Mouse (Mus musculus): Measurements from ENCODE around the gene Fam24b. TPM values are rescaled to one million over a fixed set of nuclear protein-coding genes. Genes with fewer than 3 reads are reported as not detected.

Fam24b gene
- total and polyA plus RNA-seq, 3 experiments, result 0.21 TPM; not detected in 2

- no peak overlapping the region for H3K4me2 ChIP-seq (ENCODE audit: insufficient read depth, low read depth, poor library complexity, severe bottlenecking)
- no peak overlapping the region for H3K27ac ChIP-seq (ENCODE audit: insufficient read depth, low read depth)
- no peaks in the 10 kb centered on the region for H3K9me3 ChIP-seq (replicated peaks; ENCODE audit: low read length)
- H3K36me3 ChIP-seq (replicated peaks in 1 of 2; ENCODE audit: control insufficient read depth in 1 of 2, insufficient read depth in 1 of 2, low read length in 1 of 2), result peaks cover 0 to 6% of the 10 kb centered on the region in 2 experiments
- TF ChIP-seq RAD21 (IDR thresholded peaks at IDR 0.05; ENCODE audit: low read depth, low read length) (no peak), RCOR1 (conservative IDR thresholded peaks at IDR 0.05; ENCODE audit: low read depth, low read length) (no peak), ZMIZ1 (IDR thresholded peaks at IDR 0.05; ENCODE audit: low read depth, low read length) (no peak), ZC3H11A (IDR thresholded peaks at IDR 0.05; ENCODE audit: low read depth, low read length) (no peak), CTCF (conservative IDR thresholded peaks at IDR 0.05 in 1 of 2, IDR thresholded peaks at IDR 0.05 in 1 of 2; ENCODE audit: low read depth in 2 of 2, low read length in 2 of 2) (no peak), JUND (conservative IDR thresholded peaks at IDR 0.05; ENCODE audit: low read depth, low read length) (no peak), PAX5 (IDR thresholded peaks at IDR 0.05; ENCODE audit: low read length) (no peak), ZNF384 (IDR thresholded peaks at IDR 0.05; ENCODE audit: low read depth, low read length) (no peak), KAT2A (IDR thresholded peaks at IDR 0.05; ENCODE audit: insufficient replicate concordance, low read length) (no peak), POLR2AphosphoS2 (IDR thresholded peaks at IDR 0.05; ENCODE audit: low read depth, low read length) (no peak), NRF1 (IDR thresholded peaks at IDR 0.05; ENCODE audit: low read depth, low read length) (no peak), BHLHE40 (IDR thresholded peaks at IDR 0.05; ENCODE audit: low read depth, low read length) (no peak), GABPA (IDR thresholded peaks at IDR 0.05; ENCODE audit: insufficient replicate concordance, low read depth, low read length) (no peak)
- H3K79me2 ChIP-seq (replicated peaks; ENCODE audit: control insufficient read depth, extremely low read depth, insufficient read depth, poor library complexity, severe bottlenecking), result peaks cover 10% of the 10 kb centered on the region
- peaks cover 3 to 12% of the 10 kb centered on the region in 2 experiments for H3K4me1 ChIP-seq (ENCODE audit: control insufficient read depth in 1 of 2, insufficient read depth in 2 of 2)
- in situ Hi-C loops (cut with MboI; ENCODE audit: low pct_ligation_motif_present, low pct_unique_long_range_greater_than_20kb, low sequenced_read_pairs), result no loop called here
- no peak overlapping the region for H3K9ac ChIP-seq (ENCODE audit: insufficient read depth, low read depth)
- no peak overlapping the region for H3K4me3 ChIP-seq (replicated peaks in 1 of 3; ENCODE audit: low read depth in 2 of 3, low read length in 2 of 3, poor library complexity in 1 of 3)
- dilution Hi-C loops (cut with MboI; ENCODE audit: extremely low pct_ligation_motif_present, extremely low pct_unique_long_range_greater_than_20kb, low sequenced_read_pairs), result no loop called here
- no peak for DNase-seq (ENCODE audit: extremely low read depth)
- peaks cover 7% of the 10 kb centered on the region for H3K27me3 ChIP-seq (replicated peaks)
These were observed 34.8 kb upstream of the Fam24b start for GRCm38 (mm10) chr7:131364131-131364530.

- peaks cover 3 to 12% of the 10 kb centered on the region in 2 experiments for H3K4me1 ChIP-seq (ENCODE audit: control insufficient read depth in 1 of 2, insufficient read depth in 2 of 2)
- TF ChIP-seq NELFE (IDR thresholded peaks at IDR 0.05; ENCODE audit: low read depth, low read length), result peak; percentile 58
- TF ChIP-seq USF1 (IDR thresholded peaks at IDR 0.05; ENCODE audit: low read depth, low read length), result no peak
- TF ChIP-seq MXI1 (IDR thresholded peaks at IDR 0.05; ENCODE audit: low read depth, low read length), result no peak; the same call in none of the 2 replicates
- peak; percentile 95 for TF ChIP-seq NRF1 (IDR thresholded peaks at IDR 0.05; ENCODE audit: low read depth, low read length)
- TF ChIP-seq CHD2 (IDR thresholded peaks at IDR 0.05; ENCODE audit: low read length), result no peak
- TF ChIP-seq ZKSCAN1 (IDR thresholded peaks at IDR 0.05; ENCODE audit: borderline replicate concordance, low read depth, low read length), result no peak
- TF ChIP-seq HCFC1 (IDR thresholded peaks at IDR 0.05; ENCODE audit: low read depth, low read length), result peak; percentile 88
- no peak for TF ChIP-seq POLR2AphosphoS2 (IDR thresholded peaks at IDR 0.05; ENCODE audit: low read depth, low read length)
- TF ChIP-seq CTCF (conservative IDR thresholded peaks at IDR 0.05 in 1 of 2, IDR thresholded peaks at IDR 0.05 in 1 of 2; ENCODE audit: low read depth in 2 of 2, low read length in 2 of 2), result no peak
- TF ChIP-seq USF2 (conservative IDR thresholded peaks at IDR 0.05; ENCODE audit: low read depth, low read length), result no peak
- no peak for TF ChIP-seq JUND (conservative IDR thresholded peaks at IDR 0.05; ENCODE audit: low read depth, low read length)
- TF ChIP-seq RCOR1 (conservative IDR thresholded peaks at IDR 0.05; ENCODE audit: low read depth, low read length), result no peak
- no peak for TF ChIP-seq ETS1 (conservative IDR thresholded peaks at IDR 0.05; ENCODE audit: low read depth, low read length)
- peak; percentile 72 for TF ChIP-seq BHLHE40 (IDR thresholded peaks at IDR 0.05; ENCODE audit: low read depth, low read length)
- no peak for TF ChIP-seq CHD1 (IDR thresholded peaks at IDR 0.05; ENCODE audit: low read depth, low read length)
- TF ChIP-seq PAX5 (IDR thresholded peaks at IDR 0.05; ENCODE audit: low read length), result no peak
- no peak for TF ChIP-seq MYC (IDR thresholded peaks at IDR 0.05; ENCODE audit: low read depth, low read length)
- TF ChIP-seq ZC3H11A (IDR thresholded peaks at IDR 0.05; ENCODE audit: low read depth, low read length), result no peak
- peak; percentile 69; the same call in 1 of the 2 replicates for TF ChIP-seq UBTF (IDR thresholded peaks at IDR 0.05; ENCODE audit: low read depth, low read length)
- TF ChIP-seq MAX (IDR thresholded peaks at IDR 0.05; ENCODE audit: low read length), result no peak
- TF ChIP-seq SIN3A (IDR thresholded peaks at IDR 0.05; ENCODE audit: low read length), result peak; percentile 75
- TF ChIP-seq E2F4 (IDR thresholded peaks at IDR 0.05; ENCODE audit: insufficient replicate concordance, low read depth, low read length), result no peak; the same call in 1 of the 2 replicates
- TF ChIP-seq ZNF384 (IDR thresholded peaks at IDR 0.05; ENCODE audit: low read depth, low read length), result no peak
- TF ChIP-seq ZMIZ1 (IDR thresholded peaks at IDR 0.05; ENCODE audit: low read depth, low read length), result no peak
- no peak for TF ChIP-seq MAZ (IDR thresholded peaks at IDR 0.05; ENCODE audit: low read depth, low read length)
- TF ChIP-seq MAFK (IDR thresholded peaks at IDR 0.05; ENCODE audit: insufficient replicate concordance, low read length), result no peak
These were observed 33.4 kb upstream of the Fam24b start, which contains the start of gene 2310057M21Rik for GRCm38 (mm10) chr7:131362615-131363300. Gene 2310057M21Rik, minus strand, starts transcription at chr7:131362759.

More at GRCm38 (mm10) chr7:131362615-131363300, 33.4 kb upstream of the Fam24b start, which contains the start of gene 2310057M21Rik:
- Histone ChIP-seq H3K36me3 (replicated peaks in 1 of 2; ENCODE audit: control insufficient read depth in 1 of 2, insufficient read depth in 1 of 2, low read length in 1 of 2) (peaks cover 6 to 19% of the 10 kb centered on the region in 2 experiments), H3K9ac (ENCODE audit: insufficient read depth, low read depth) (peak within 1 kb of the TSS; percentile 52), H3K4me3 (replicated peaks in 1 of 3; ENCODE audit: low read depth in 2 of 3, low read length in 2 of 3, poor library complexity in 1 of 3) (peak within 1 kb of the TSS; percentile 85 to 97 (median 85)), H3K9me3 (replicated peaks; ENCODE audit: low read length) (no peaks in the 10 kb centered on the region), H3K79me2 (replicated peaks; ENCODE audit: control insufficient read depth, extremely low read depth, insufficient read depth, poor library complexity, severe bottlenecking) (peaks cover 10% of the 10 kb centered on the region), H3K27me3 (replicated peaks) (peaks cover 7% of the 10 kb centered on the region), H3K4me2 (ENCODE audit: insufficient read depth, low read depth, poor library complexity, severe bottlenecking) (peak within 1 kb of the TSS; percentile 97), H3K27ac (ENCODE audit: insufficient read depth, low read depth) (peak within 1 kb of the TSS; percentile 21)
- dilution Hi-C loops (cut with MboI; ENCODE audit: extremely low pct_ligation_motif_present, extremely low pct_unique_long_range_greater_than_20kb, low sequenced_read_pairs), result no loop called here
- DNase-seq (ENCODE audit: extremely low read depth), result peak; percentile 94
- in situ Hi-C loops (cut with MboI; ENCODE audit: low pct_ligation_motif_present, low pct_unique_long_range_greater_than_20kb, low sequenced_read_pairs), result no loop called here
